Mouse (Mus musculus) intestine, postnatal 0 days (tissue): ENCODE data around the gene Zfp524. TPM values are rescaled to one million over a fixed set of nuclear protein-coding genes. Genes with fewer than 3 reads are reported as not detected.

Experiments used
- ATAC-seq: fragments of 200-750 bp; cut with Nextera tagmentation; 2 replicates; pipeline ENCODE4 v1.8.0; 2017; ENCODE audit warnings: mild to moderate bottlenecking, moderate TSS enrichment, moderate library complexity
- H3K27ac ChIP-seq: fragments of 300-500 bp; sonication (generic); 2 replicates; pipeline ENCODE4 v1.5.1; 2014; ENCODE audit warnings: mild to moderate bottlenecking, low read depth, low read length, moderate library complexity
- H3K27me3 ChIP-seq: fragments of 300-500 bp; sonication (generic); replicated peaks from 2 replicates; pipeline ENCODE4 v1.6.1; 2014; ENCODE audit warnings: low read length, mixed read lengths; ENCODE audit not compliant: control insufficient read depth, insufficient read depth
- H3K36me3 ChIP-seq: fragments of 300-500 bp; sonication (generic); 2 replicates; pipeline ENCODE4 v1.6.1; 2014; ENCODE audit warnings: mild to moderate bottlenecking, moderate library complexity; ENCODE audit not compliant: control insufficient read depth, insufficient read depth
- H3K4me1 ChIP-seq: fragments of 300-500 bp; sonication (generic); replicated peaks from 2 replicates; pipeline ENCODE4 v1.6.1; 2014; ENCODE audit warnings: antibody characterized with exemption, low read length, mixed read lengths; ENCODE audit not compliant: control insufficient read depth, insufficient read depth
- H3K4me2 ChIP-seq: fragments of 300-500 bp; sonication (generic); replicated peaks from 2 replicates; pipeline ENCODE4 v1.6.1; 2014; ENCODE audit warnings: low read depth, mild to moderate bottlenecking, moderate library complexity
- H3K4me3 ChIP-seq: fragments of 300-500 bp; sonication (generic); 2 replicates; pipeline ENCODE4 v1.5.1; 2014; ENCODE audit warnings: low read depth, low read length
- H3K9ac ChIP-seq: fragments of 300-500 bp; sonication (generic); 2 replicates; pipeline ENCODE4 v1.6.1; 2014; ENCODE audit warnings: mild to moderate bottlenecking, low read depth, low read length
- H3K9me3 ChIP-seq: fragments of 300-500 bp; sonication (generic); 2 replicates; pipeline ENCODE4 v1.6.1; 2016; ENCODE audit warnings: mixed run types; ENCODE audit not compliant: control insufficient read depth
- CTCF ChIP-seq: sonication (generic); IDR thresholded peaks from 2 replicates; pipeline ENCODE4 v1.5.1; 2016; ENCODE audit warnings: low read depth, mild to moderate bottlenecking, control low read depth, antibody characterized with exemption, moderate library complexity
- WGBS: fragments of 180-500 bp; shearing (Covaris S2); extraction: QIAGEN DNeasy Blood & Tissue Kit; methylation state at CpG from one replicate; pipeline ENCODE4 v1.1.7; 2014; 5-methylcytosine and 5-hydroxymethylcytosine counted together
- polyA plus RNA-seq: library from polyadenylated mRNA; unstranded; fragments of >200 nt; fragmentation: Nextera tagmentation; extraction: Ambion mirVana; gene quantifications from 2 replicates; pipeline ENCODE4 v1.2.1, GENCODE M21; 2015

The Zfp524 gene
- polyA plus RNA-seq, 1 experiment from 2014 or later = 21.9 TPM

DNA sequence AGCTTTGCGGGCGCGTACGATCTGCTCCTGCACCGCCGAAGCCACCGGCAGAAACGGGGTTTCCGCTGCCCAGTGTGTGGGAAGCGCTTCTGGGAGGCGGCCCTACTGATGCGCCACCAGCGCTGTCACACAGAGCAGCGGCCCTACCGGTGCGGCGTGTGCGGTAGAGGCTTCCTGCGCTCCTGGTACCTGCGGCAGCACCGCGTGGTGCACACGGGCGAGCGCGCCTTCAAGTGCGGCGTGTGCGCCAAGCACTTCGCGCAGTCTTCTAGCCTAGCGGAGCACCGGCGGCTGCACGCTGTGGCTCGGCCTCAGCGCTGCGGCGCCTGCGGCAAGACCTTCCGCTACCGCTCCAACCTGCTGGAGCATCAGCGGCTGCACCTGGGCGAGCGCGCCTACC lies 17.3 kb downstream of the Zfp524 start:
- no peak overlapping the region for H3K9ac ChIP-seq
- 86% methylated on average over 46 of the region's 46 CpGs for WGBS
- H3K36me3 ChIP-seq = peaks cover 67% of the 10 kb centered on the region
- H3K4me1 ChIP-seq = no peaks in the 10 kb centered on the region
- no peaks in the 10 kb centered on the region for H3K27me3 ChIP-seq
- ATAC-seq = no peak
- TF ChIP-seq CTCF = no peak
- H3K27ac ChIP-seq = peak overlapping the region; percentile 46
- H3K9me3 ChIP-seq = peaks cover 16% of the 10 kb centered on the region
- no peak overlapping the region for H3K4me2 ChIP-seq
- H3K4me3 ChIP-seq = no peak overlapping the region

DNA sequence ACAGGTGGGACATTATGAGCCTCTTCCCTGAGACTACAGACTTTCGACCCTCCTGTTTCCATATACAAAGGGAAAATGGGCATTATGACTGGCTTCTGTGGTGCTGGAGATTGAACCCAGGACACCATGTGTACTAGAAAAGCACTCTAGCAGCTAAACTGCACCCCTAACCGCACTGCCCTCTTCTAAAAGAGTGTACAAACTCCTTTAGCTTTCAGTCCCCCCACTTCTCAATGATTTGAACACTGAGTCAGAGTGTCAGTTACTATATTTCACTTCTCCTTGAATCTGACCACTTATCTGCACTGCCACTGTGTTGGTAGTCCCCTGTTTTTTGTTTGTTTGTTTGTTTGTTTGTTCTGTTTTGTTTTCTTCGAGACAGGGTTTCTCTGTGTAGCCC lies 19.6 kb downstream of the Zfp524 start, which contains the start of gene 4632433K11Rik:
TSS of gene 4632433K11Rik (plus strand) at position 301 of the 400 bp plus-strand sequence.
- 0 out of 2 replicates have a peak, but pooled peaks cover 3% of the 10 kb centered on the region for H3K4me1 ChIP-seq
- no peaks in the 10 kb centered on the region for H3K27me3 ChIP-seq
- no peak for ATAC-seq
- H3K36me3 ChIP-seq = peaks cover 60% of the 10 kb centered on the region
- H3K27ac ChIP-seq = no peak within 1 kb of the TSS
- WGBS = 90% methylated on average over 3 of the region's 3 CpGs
- no peak within 1 kb of the TSS for H3K9ac ChIP-seq
- no peak for TF ChIP-seq CTCF
- no peak within 1 kb of the TSS for H3K4me3 ChIP-seq
- peaks cover 16% of the 10 kb centered on the region for H3K9me3 ChIP-seq
- no peak within 1 kb of the TSS for H3K4me2 ChIP-seq

- 98% methylated on average over 17 of the region's 17 CpGs for WGBS
- no peaks in the 10 kb centered on the region for H3K27me3 ChIP-seq
- peaks cover 42% of the 10 kb centered on the region for H3K36me3 ChIP-seq
- H3K9me3 ChIP-seq = peaks cover 8% of the 10 kb centered on the region
- no peak overlapping the region for H3K4me2 ChIP-seq
- H3K27ac ChIP-seq = no peak overlapping the region
- H3K4me3 ChIP-seq = no peak overlapping the region
- no peak overlapping the region for H3K9ac ChIP-seq
- no peak for TF ChIP-seq CTCF
- no peak for ATAC-seq
- H3K4me1 ChIP-seq = 0 out of 2 replicates have a peak, but pooled peaks cover 3% of the 10 kb centered on the region
Observed at GRCm38 (mm10) chr7:5035628-5036027, 21.4 kb downstream of the Zfp524 start.

GRCm38 (mm10) chr7:5036136-5036535 lies 21.9 kb downstream of the Zfp524 start:
- Histone ChIP-seq H3K9me3 (peaks cover 3% of the 10 kb centered on the region; the same call in 1 of the 2 replicates), H3K36me3 (peaks cover 37% of the 10 kb centered on the region), H3K27me3 (no peaks in the 10 kb centered on the region), H3K27ac (no peak overlapping the region), H3K4me1 (0 out of 2 replicates have a peak, but pooled peaks cover 3% of the 10 kb centered on the region), H3K4me3 (no peak overlapping the region), H3K4me2 (no peak overlapping the region), H3K9ac (no peak overlapping the region)
- TF ChIP-seq CTCF = no peak
- ATAC-seq = no peak
- whole genome bisulfite sequencing = 95% methylated on average over 9 of the region's 9 CpGs

DNA sequence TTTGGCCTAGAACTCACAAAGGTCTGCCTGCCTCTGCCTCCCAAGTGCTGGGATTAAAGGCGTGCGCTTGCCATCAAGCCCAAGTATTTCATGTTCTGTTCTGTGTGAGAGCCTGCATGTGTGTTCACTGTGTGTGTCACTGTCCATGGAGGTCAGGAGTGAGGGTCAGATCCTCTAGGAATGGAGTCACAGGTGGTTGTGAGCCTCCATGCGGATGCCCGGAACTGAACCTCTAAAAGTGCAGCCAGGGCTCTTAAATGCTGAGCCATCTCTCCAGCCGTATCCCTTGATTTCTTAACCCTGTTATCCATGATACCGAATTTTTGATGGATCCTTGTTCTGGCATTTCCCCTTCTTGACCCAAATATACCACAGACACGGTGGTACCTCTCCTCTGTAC lies 22.8 kb downstream of the Zfp524 start:
- Histone ChIP-seq H3K27ac (no peak overlapping the region), H3K4me3 (no peak overlapping the region), H3K4me2 (no peak overlapping the region; the same call in 1 of the 2 replicates), H3K4me1 (0 out of 2 replicates have a peak, but pooled peaks cover 3% of the 10 kb centered on the region), H3K27me3 (no peaks in the 10 kb centered on the region), H3K9me3 (no peaks in the 10 kb centered on the region), H3K9ac (no peak overlapping the region), H3K36me3 (peaks cover 28% of the 10 kb centered on the region)
- no peak for ATAC-seq
- TF ChIP-seq CTCF = no peak
- WGBS = 95% methylated on average over 7 of the region's 7 CpGs

DNA sequence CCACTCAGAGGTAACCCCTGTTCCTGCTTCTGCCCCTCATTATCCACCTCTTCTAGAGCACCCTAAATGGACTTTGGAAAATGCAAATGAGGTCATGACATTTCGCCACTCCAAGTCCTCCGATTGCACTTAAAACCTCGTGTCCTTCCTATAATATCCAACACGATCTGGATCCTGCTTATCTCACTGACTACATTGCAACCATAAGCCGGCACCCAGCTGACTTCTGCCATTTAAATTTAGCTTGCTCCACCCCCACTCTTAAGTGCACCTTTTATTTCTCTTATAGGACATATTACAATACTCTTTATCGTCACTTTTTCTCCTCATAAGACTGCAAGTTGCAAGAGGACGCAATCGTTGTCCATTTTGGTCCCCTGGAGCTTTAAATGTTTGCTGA lies 23.3 kb downstream of the Zfp524 start:
- no peaks in the 10 kb centered on the region for H3K27me3 ChIP-seq
- peak overlapping the region; percentile 68 for H3K4me3 ChIP-seq
- no peak for TF ChIP-seq CTCF
- ATAC-seq = no peak
- H3K36me3 ChIP-seq = peaks cover 24% of the 10 kb centered on the region
- H3K4me2 ChIP-seq = peak overlapping the region; percentile 67
- 0 out of 2 replicates have a peak, but pooled peaks cover 3% of the 10 kb centered on the region for H3K4me1 ChIP-seq
- H3K9me3 ChIP-seq = no peaks in the 10 kb centered on the region
- peak overlapping the region; percentile 100; the same call in 1 of the 2 replicates for H3K27ac ChIP-seq
- 69% methylated on average over 8 of the region's 8 CpGs for WGBS
- H3K9ac ChIP-seq = peak overlapping the region; percentile 88
